Mouse (Mus musculus) lung, adult 10 weeks (tissue): ENCODE data around the gene Zfp60. TPM values are rescaled to one million over a fixed set of nuclear protein-coding genes. Genes with fewer than 3 reads are reported as not detected.

ENCODE experiments used
- polyA plus RNA-seq: library from polyadenylated mRNA; stranded (reverse); fragments of 350-450 nt; fragmentation: Illumina TruSeq; extraction: RNeasy Lipid Tissue Mini Kit (QIAGEN cat#74804); gene quantifications from one replicate; pipeline ENCODE4 v1.2.3, GENCODE M21; 2014; ENCODE audit warnings: low read depth, low replicate concordance; ENCODE audit not compliant: insufficient read depth

The Zfp60 gene
- 3.8 TPM for polyA plus RNA-seq

DNA sequence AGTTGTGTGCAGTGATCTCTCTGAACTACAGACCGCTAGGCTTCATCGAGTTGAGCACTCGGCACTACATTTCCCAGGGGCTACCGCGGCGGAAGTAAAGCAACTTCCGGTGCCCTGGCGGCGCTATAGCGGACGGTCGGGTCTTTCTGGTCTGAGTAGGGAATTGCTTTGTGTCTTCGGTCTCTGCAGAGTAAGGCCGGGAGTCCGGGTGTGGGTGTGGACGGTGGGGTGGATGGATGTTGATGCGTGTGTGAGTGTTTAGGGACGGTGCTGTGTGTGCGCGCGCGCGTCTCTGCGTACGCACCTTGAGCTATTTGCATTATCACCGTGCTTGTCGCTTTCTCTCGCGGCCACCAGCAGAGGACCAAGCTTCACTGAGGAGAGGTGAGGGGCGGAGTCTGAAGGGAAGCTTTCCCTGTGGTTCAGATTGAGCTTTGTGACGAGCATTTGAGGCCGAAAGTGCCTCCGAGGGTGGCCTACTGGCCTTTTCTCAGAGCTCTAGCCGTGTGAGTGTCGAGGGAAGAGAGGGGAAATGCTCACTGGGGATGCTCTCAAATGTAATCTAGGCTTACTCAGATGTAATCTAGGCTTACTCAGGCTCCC, at the start of gene Zfp60:
Gene Zfp60 (plus strand): TSS at position 109 of the 603 bp plus-strand sequence.

DNA sequence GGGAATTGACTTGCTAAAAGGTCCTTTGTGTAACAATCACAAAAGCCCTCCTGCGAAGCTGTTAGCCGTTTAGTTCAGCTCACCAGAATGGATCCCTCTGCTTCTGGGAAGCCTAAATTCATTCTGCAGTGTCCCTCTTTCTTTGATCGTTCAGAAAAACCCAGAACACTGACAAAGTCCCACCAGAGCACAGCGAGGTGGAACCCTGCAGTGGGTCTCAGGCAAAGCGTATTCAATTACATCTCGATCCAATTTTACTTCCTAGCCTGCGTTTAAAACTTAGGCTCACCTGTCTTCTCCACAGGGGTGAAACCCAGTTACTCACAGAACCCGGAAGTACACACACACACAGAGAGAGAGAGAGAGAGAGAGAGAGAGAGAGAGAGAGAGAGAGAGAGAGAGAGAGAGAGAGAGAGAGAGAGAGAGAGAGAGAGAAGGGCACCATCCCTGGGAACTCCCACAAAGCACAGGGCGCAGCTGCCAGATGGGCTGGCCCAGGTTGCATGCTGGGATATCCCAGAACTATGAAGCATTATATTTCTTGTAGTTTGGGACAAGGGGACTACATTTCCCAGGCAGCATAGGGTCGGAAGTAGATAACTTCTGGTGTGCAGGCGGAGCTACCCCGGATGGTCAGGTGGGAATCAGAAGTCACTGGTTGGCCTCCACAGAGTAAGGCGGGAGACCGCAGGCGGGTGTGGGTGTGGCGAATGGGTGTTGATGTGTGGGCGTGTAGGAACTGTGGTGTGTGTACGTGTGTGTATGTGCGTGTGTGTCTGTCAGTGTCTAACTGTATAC, 42.2 kb upstream of the Zfp60 start, which contains the start of gene Zfp607b:
Gene Zfp607b (plus strand): TSS at position 526 of the 798 bp plus-strand sequence.

Other genes with a start within 250 kb of the Zfp60 start
- 48.4 TPM for gene Sertad1, start 244.5 kb upstream of the Zfp60 start, polyA plus RNA-seq
- gene Prx, start 232.1 kb upstream of the Zfp60 start, polyA plus RNA-seq = 62.3 TPM
- gene Hipk4, start 208.1 kb upstream of the Zfp60 start, polyA plus RNA-seq = 0.24 TPM
- gene Pld3, start 178.2 kb upstream of the Zfp60 start, polyA plus RNA-seq = 72.1 TPM
- gene 2310022A10Rik, start 178.2 kb upstream of the Zfp60 start, polyA plus RNA-seq = 9.6 TPM
- gene Akt2, start 139.8 kb upstream of the Zfp60 start, polyA plus RNA-seq = 70.6 TPM
- not detected for gene Ttc9b, start 77.5 kb upstream of the Zfp60 start, polyA plus RNA-seq
- 13.4 TPM for gene Map3k10, start 56.8 kb upstream of the Zfp60 start, polyA plus RNA-seq
- gene Zfp607b, start 42.0 kb upstream of the Zfp60 start, polyA plus RNA-seq = 1.6 TPM
- gene Zfp626, start 75.8 kb downstream of the Zfp60 start, polyA plus RNA-seq = 4.0 TPM
- gene Zfp59, start 107.2 kb downstream of the Zfp60 start, polyA plus RNA-seq = 2.0 TPM
- gene Zfp607a, start 126.1 kb downstream of the Zfp60 start, polyA plus RNA-seq = 2.1 TPM
- 3.6 TPM for gene Zfp974, start 198.1 kb downstream of the Zfp60 start, polyA plus RNA-seq
- 5.0 TPM for gene Zfp780b, start 247.8 kb downstream of the Zfp60 start, polyA plus RNA-seq